Mouse (Mus musculus) cerebellum, adult 2 months (tissue): Measurements from ENCODE around the gene Git2. TPM values are rescaled to one million over a fixed set of nuclear protein-coding genes. Genes with fewer than 3 reads are reported as not detected.

Experiments
- DNase-seq, 2 experiments: peaks; one replicate each; pipeline ENCODE4 v3.0.0; 2021
- H3K27ac ChIP-seq: fragments of 200-500 bp; 2 replicates; pipeline ENCODE4 v1.5.1; 2012; ENCODE audit warnings: low read length, control low read depth, inconsistent platforms; ENCODE audit not compliant: insufficient read depth
- H3K27me3 ChIP-seq: fragments of 200-500 bp; 2 replicates; pipeline ENCODE4 v1.6.1; 2012; ENCODE audit warnings: inconsistent platforms, mild to moderate bottlenecking, low read length, moderate library complexity; ENCODE audit not compliant: control insufficient read depth, insufficient read depth
- H3K4me1 ChIP-seq: fragments of 200-500 bp; 2 replicates; pipeline ENCODE4 v1.6.1; 2011; ENCODE audit warnings: low read length; ENCODE audit not compliant: control insufficient read depth, insufficient read depth
- H3K4me3 ChIP-seq: fragments of 200-500 bp; replicated peaks from 2 replicates; pipeline ENCODE3; 2011; ENCODE audit warnings: mild to moderate bottlenecking, low read depth, low read length, control low read depth; ENCODE audit not compliant: insufficient read depth
- CTCF ChIP-seq: fragments of 200-500 bp; IDR thresholded peaks from 2 replicates; pipeline ENCODE4 v1.5.1; 2011; ENCODE audit warnings: low read depth, mild to moderate bottlenecking, control low read depth, low read length, moderate library complexity, borderline replicate concordance; ENCODE audit not compliant: insufficient read depth
- POLR2A ChIP-seq: fragments of 200-500 bp; IDR thresholded peaks from 2 replicates; pipeline ENCODE4 v1.6.1; 2011; ENCODE audit warnings: low read length, control low read depth, borderline replicate concordance; ENCODE audit not compliant: insufficient read depth
- WGBS: fragments of 180-500 bp; shearing (Covaris S2); methylation state at CpG from one replicate; pipeline ENCODE4 v1.1.7; 2018; 5-methylcytosine and 5-hydroxymethylcytosine counted together
- polyA plus RNA-seq: library from polyadenylated mRNA; depleted of rRNA; stranded (reverse); fragments of >200 nt; gene quantifications from 2 replicates; pipeline ENCODE4 v1.2.3, GENCODE M21; 2012

Git2 gene
- polyA plus RNA-seq, 1 experiment, result 96.5 TPM

DNA sequence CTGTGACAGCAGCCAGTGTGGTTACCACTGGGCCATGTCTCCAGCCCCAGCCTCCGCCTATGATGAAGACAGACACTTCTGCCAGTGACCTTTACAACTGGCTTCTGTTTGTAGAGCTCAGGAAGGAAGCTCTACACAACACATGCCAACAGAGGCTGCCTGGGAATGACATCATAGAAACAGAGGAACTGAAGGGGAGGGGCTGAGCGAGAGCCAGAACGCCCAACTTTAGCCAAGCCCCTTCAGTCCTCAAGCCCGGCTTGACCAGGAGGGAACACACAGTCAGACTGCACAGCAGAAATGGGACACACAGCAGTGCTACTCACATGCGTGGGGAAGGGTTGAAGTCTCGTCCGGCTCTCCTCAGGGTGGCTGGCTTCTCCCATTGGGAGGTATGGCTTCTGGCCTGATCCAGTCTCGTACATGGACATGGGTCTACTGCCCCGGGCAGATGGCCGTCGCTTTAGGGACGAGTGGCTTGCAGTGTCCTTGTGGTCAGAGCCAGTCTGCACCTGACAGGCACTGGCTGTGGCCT is 36.5 kb downstream of the Git2 start:
- WGBS, result 8% methylated on average over 12 of the region's 12 CpGs
- H3K4me3 ChIP-seq, result no peak overlapping the region
- DNase-seq, result peak; percentile 69 to 72
- TF ChIP-seq POLR2A (no peak), CTCF (no peak)
- H3K4me1 ChIP-seq, result peaks cover 52% of the 10 kb centered on the region
- H3K27me3 ChIP-seq, result no peaks in the 10 kb centered on the region
- peak overlapping the region; percentile 88 for H3K27ac ChIP-seq

DNA sequence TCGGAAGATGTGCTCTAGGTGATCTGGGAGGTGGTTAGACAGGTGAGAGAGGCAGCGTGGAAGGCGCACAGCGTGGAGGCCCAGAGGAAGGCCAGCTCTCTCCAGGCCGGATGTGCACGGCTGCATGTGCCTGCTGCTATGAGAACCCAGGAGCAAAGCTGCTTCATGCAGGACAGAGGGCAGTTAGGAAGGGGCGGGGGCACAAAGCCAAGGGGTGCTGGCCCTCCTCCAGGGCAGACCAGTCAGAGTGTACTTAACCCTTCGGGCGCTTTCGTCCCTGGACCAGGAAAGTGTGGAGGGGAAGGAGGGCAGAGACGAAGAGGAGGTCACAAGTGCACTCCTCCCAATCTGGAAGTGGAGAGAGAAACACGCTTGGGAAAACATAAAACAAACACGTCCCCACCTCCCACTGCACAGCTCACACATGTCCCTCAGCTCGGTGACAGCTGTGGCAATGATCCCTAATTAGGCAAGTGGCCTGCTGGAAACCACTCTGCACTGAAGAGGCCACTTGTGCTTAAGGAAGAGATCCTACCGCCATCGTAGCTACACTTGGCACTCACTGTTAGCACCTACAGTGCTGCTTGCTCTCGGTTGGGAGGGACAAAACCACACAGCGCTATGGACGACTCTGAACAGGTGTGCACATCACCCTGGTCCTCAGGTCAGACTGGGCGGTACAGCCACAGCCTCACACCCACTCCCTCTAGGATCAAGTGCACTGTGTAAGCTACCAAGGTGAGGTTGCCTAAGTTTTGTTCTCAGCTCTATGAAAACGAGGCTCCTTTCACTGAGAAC is 38.0 kb downstream of the Git2 start:
- no peak for TF ChIP-seq POLR2A
- TF ChIP-seq CTCF, result no peak
- Histone ChIP-seq H3K27ac (peak overlapping the region; percentile 25; the same call in 1 of the 2 replicates), H3K27me3 (no peaks in the 10 kb centered on the region), H3K4me3 (no peak overlapping the region), H3K4me1 (peaks cover 43% of the 10 kb centered on the region)
- DNase-seq, result peak in 1 of 2 experiments; percentile 49
- WGBS, result 23% methylated on average over 21 of the region's 21 CpGs

DNA sequence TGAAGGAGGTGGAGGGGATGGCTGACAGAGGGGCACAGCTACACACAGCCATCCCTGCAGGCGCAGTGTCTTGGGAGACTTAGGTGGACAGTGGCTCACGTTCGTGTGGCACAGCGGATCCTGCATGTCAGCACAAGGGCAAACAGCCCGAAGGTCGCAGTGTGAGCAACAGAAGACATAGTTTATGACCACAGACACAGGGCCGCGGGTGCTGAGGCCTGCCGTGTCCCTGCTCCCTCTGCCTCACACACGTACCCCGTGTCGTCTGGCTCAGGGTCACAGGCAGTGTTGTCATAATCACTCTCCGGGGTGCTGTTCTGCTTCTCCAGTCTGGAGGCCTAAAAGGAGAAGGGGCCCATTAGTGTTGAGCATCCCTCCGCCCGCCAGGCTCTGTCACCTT is 41.7 kb downstream of the Git2 start:
- no peak for TF ChIP-seq CTCF
- TF ChIP-seq POLR2A, result no peak
- DNase-seq, result no peak
- H3K27ac ChIP-seq, result no peak overlapping the region
- no peak overlapping the region for H3K4me3 ChIP-seq
- peaks cover 35% of the 10 kb centered on the region for H3K4me1 ChIP-seq
- H3K27me3 ChIP-seq, result no peaks in the 10 kb centered on the region
- 94% methylated on average over 15 of the region's 15 CpGs for WGBS

DNA sequence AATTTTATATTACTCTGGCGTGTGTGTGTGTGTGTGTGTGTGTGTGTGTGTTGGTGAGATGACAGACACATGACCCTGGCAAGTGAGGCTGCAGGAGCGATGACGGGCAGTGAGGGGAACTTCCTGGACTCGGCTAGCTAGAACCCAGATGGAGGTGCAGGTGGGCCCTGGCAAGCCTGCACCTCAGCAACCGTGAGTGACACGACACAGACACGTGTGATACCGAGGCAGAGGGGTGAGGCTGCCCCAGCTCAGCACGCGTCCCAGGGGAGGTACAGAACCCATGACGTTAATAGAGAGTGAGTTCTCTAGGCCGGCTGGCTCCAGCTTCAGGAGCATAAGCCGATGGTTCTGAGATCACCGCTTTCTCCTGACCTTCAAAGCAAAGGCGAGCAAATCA is 43.3 kb downstream of the Git2 start:
- Histone ChIP-seq H3K4me1 (peaks cover 19% of the 10 kb centered on the region), H3K27ac (peak overlapping the region; percentile 70), H3K27me3 (no peaks in the 10 kb centered on the region), H3K4me3 (no peak overlapping the region)
- no peak for TF ChIP-seq CTCF
- no peak for TF ChIP-seq POLR2A
- peak; percentile 52 to 64 for DNase-seq
- 21% methylated on average over 15 of the region's 15 CpGs for WGBS

DNA sequence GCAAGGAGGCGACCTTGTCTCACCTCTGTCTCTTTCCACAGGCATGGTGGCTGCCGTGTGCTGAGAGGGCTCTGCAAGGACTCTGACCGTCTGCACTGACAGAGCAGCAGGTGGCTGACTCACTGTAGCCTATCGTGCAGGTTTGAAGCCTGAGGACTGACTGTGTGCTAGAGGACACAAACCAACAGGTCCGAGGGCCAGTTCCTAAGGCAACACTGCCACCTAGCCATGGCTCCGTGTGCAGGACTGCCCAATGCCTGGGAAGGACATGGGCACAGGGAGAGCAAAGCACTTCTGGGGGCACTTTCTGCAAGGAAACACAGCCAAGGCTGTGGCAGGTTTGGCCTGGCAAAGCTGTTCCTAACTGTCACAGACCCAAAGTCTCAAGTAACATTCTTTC is 43.8 kb downstream of the Git2 start:
- 37% methylated on average over 6 of the region's 6 CpGs for WGBS
- no peak for DNase-seq
- Histone ChIP-seq H3K4me1 (peaks cover 16% of the 10 kb centered on the region), H3K27ac (peak overlapping the region; percentile 70), H3K4me3 (no peak overlapping the region), H3K27me3 (no peaks in the 10 kb centered on the region)
- TF ChIP-seq CTCF (peak; percentile 71), POLR2A (no peak)

DNA sequence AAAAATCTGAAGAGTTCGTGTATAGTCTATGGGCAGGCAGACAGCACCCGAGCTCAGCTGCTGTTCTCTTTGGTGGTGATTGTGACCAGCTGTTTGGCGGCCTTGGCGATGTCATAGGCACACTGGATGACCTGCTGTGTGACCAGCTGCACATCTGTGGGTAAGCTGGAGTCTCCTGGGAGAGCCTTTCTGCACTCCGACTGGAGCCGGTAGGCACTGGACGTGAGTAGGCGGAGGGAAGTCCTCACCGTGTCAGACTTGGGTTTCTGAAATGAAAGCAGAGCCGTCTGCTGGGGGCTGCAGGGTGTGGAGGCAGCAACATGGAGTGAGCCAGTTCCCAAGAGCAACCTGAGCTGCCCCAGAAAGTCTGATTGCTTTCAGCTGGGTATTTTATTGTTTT is 45.2 kb downstream of the Git2 start:
- no peak for DNase-seq
- TF ChIP-seq POLR2A (no peak), CTCF (no peak)
- 59% methylated on average over 10 of the region's 10 CpGs for WGBS
- Histone ChIP-seq H3K27me3 (no peaks in the 10 kb centered on the region), H3K4me3 (no peak overlapping the region), H3K4me1 (peaks cover 13% of the 10 kb centered on the region), H3K27ac (no peak overlapping the region)

DNA sequence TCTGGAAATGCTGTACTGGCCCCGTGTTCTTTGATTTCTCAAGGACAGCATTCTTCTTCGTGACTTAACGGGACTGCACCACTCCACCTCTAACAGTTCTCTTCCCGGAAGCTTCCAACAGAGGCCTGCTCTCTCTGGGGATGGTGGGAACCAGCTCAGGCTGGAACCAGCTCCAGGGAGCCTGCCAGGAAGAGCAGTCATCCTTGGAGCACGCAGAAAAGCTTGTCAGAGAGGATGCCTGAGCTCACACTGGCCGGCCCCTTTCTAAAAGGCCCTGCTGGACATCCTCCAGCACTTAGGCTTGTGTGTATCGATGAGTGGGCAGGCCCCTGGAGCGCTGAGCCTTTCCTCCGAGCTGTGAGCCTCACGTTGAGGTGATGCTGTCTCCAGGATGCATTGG is 47.2 kb downstream of the Git2 start:
- H3K27me3 ChIP-seq, result no peaks in the 10 kb centered on the region
- 56% methylated on average over 10 of the region's 10 CpGs for WGBS
- H3K4me1 ChIP-seq, result peaks cover 13% of the 10 kb centered on the region
- no peak overlapping the region for H3K4me3 ChIP-seq
- TF ChIP-seq CTCF (no peak), POLR2A (no peak)
- DNase-seq, result no peak
- H3K27ac ChIP-seq, result no peak overlapping the region

DNA sequence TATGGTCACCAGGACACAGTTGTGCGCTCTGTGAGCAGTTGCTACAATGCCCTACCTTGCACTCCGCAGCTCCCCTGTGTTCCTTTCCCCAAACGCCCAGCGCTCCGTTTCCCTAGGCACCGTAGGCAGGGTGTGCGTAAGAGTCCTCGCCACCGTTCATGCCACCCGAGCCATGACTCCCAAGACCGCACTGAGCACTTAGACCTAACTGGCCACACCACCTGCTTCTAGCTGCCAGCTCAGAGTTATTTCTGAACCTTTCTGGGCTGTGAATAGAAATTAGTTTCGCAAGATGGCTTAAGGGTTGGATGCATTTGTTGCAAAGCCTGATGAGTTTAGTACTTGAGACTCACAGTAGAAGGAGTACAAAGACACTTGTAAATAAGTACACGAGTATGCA is 52.5 kb downstream of the Git2 start:
- Histone ChIP-seq H3K4me1 (peaks cover 27% of the 10 kb centered on the region), H3K27me3 (no peaks in the 10 kb centered on the region), H3K27ac (no peak overlapping the region), H3K4me3 (no peak overlapping the region)
- WGBS, result 81% methylated on average over 13 of the region's 13 CpGs
- no peak for DNase-seq
- TF ChIP-seq CTCF, result no peak
- TF ChIP-seq POLR2A, result no peak
